Mouse (Mus musculus): Measurements from ENCODE around the gene Folr1. TPM values are rescaled to one million over a fixed set of nuclear protein-coding genes. Genes with fewer than 3 reads are reported as not detected.

Folr1 gene
- total and polyA plus RNA-seq, 2 experiments from 2014 or later, result 1.3 to 3.3 TPM

DNA sequence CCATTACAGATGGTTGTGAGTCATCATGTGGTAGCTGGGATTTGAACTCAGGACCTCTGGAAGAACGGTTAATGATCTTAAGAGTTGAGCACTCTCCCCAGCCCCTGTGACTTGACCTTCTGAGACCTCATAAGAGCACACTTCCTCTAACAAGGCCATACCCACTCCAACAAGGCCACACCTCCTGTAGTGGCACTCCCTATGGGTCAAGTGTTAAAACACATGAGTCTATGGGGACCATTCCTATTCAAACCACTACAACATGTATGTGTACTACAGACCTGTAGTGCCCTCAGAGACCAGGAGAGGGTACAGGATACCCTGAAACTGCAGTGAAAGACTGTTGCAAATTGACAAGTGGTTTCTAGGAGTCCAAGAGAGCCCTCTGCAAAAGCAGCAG is 22.7 kb downstream of the Folr1 start:
- DNase-seq (ENCODE audit: low spot score) (no peak), ATAC-seq (ENCODE audit: insufficient read depth, low read depth) (no peak)
- TF ChIP-seq CTCF (IDR thresholded peaks at IDR 0.05; ENCODE audit: low read depth), result no peak
- no peak for TF ChIP-seq EP300 (IDR thresholded peaks at IDR 0.05; ENCODE audit: low read depth)
- Histone ChIP-seq H3K9ac (replicated peaks; ENCODE audit: low read depth, low read length) (no peak overlapping the region), H3K4me1 (ENCODE audit: control insufficient read depth, insufficient read depth) (no peaks in the 10 kb centered on the region), H3K36me3 (replicated peaks; ENCODE audit: control insufficient read depth, insufficient read depth, low read length) (no peaks in the 10 kb centered on the region), H3K9me3 (replicated peaks; ENCODE audit: control insufficient read depth, low read length) (no peaks in the 10 kb centered on the region), H3K4me2 (ENCODE audit: low read depth, low read length) (no peak overlapping the region), H3K27ac (ENCODE audit: low read depth) (no peak overlapping the region), H3K27me3 (ENCODE audit: control insufficient read depth, insufficient read depth, low read length) (no peaks in the 10 kb centered on the region), H3K4me3 (ENCODE audit: low read depth, low read length) (no peak overlapping the region)
- 95% methylated on average over 1 of the region's 1 CpGs for WGBS

DNA sequence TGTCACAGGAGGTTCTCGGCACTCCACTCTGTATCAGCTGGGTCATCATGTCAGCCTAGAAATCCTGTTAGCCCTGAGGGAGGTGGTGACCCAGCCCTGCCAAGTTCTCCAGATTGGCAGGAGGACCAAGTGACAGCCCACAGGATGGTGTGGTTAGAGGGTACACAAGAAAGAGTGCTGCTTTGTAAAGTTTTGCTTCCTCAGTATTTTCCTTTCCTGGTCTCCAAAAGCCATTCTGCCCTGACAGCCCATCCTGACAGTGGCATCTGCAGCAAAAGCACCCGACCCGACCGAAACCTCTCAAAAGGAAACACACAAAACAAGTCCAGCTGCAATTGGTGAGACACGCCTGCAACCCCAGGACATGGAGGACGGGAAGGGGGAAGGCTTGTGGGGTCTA is 26.4 kb downstream of the Folr1 start:
- no peak overlapping the region for H3K4me2 ChIP-seq (ENCODE audit: low read depth, low read length)
- H3K4me1 ChIP-seq (ENCODE audit: control insufficient read depth, insufficient read depth), result no peaks in the 10 kb centered on the region
- H3K27me3 ChIP-seq (ENCODE audit: control insufficient read depth, insufficient read depth, low read length), result no peaks in the 10 kb centered on the region
- TF ChIP-seq CTCF (IDR thresholded peaks at IDR 0.05; ENCODE audit: low read depth) (no peak), EP300 (IDR thresholded peaks at IDR 0.05; ENCODE audit: low read depth) (no peak)
- H3K4me3 ChIP-seq (ENCODE audit: low read depth, low read length), result no peak overlapping the region
- H3K9ac ChIP-seq (replicated peaks; ENCODE audit: low read depth, low read length), result no peak overlapping the region
- H3K27ac ChIP-seq (ENCODE audit: low read depth), result no peak overlapping the region
- ATAC-seq (ENCODE audit: insufficient read depth, low read depth) (no peak), DNase-seq (ENCODE audit: low spot score) (no peak)
- no peaks in the 10 kb centered on the region for H3K36me3 ChIP-seq (replicated peaks; ENCODE audit: control insufficient read depth, insufficient read depth, low read length)
- WGBS, result 60% methylated on average over 6 of the region's 6 CpGs
- no peaks in the 10 kb centered on the region for H3K9me3 ChIP-seq (replicated peaks; ENCODE audit: control insufficient read depth, low read length)

DNA sequence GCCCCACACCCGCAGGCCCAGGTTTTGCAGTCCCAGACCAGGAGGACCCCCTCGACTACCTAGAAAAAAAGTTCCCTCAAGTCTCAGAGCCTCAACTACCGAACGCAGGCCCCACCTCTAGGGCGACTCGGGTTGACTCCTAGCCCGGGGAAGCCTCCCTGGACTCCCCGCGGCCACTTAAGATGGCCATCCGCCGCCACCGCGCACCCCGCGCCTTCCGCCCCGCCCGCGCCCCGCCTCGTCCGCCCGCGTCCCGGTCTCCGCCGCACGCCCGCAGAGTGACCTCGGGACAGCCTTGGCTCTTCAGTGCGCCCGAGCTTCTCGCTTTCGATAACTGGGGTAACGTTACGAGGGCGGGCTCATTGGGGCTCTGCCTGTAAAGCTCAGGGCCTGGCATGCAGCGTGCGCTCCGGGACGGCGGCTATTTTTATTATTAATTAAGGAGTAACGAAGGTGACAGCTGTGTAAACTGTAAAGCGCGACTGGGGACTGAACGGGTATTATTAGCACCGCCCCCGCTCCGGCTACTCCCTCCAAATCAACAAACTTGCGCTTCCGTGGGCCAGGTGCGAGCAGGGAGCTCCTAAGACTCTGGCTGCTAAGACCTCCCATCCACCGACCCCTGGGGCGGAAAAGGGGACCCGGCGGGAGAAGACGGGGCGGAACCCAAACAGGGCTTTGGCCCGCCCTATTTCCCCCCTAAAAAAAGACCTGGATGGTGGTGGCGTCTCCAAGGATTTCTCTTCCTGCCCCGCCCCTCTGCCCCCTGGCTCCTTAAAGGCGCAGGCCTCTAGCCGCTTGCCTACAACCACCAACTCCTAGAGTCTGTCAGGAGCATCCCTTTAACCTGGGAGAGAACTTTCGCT is 32.7 kb downstream of the Folr1 start, which contains the start of gene Inppl1:
Inppl1 (minus strand) TSS at position 624 of the 866 bp plus-strand sequence.
- ATAC-seq (ENCODE audit: insufficient read depth, low read depth) (peak; percentile 82), DNase-seq (ENCODE audit: low spot score) (peak; percentile 89)
- peak within 1 kb of the TSS; percentile 89 for H3K4me2 ChIP-seq (ENCODE audit: low read depth, low read length)
- no peaks in the 10 kb centered on the region for H3K9me3 ChIP-seq (replicated peaks; ENCODE audit: control insufficient read depth, low read length)
- H3K9ac ChIP-seq (replicated peaks; ENCODE audit: low read depth, low read length), result peak within 1 kb of the TSS; percentile 93
- WGBS, result 1% methylated on average over 64 of the region's 64 CpGs
- H3K36me3 ChIP-seq (replicated peaks; ENCODE audit: control insufficient read depth, insufficient read depth, low read length), result peaks cover 9% of the 10 kb centered on the region
- H3K4me1 ChIP-seq (ENCODE audit: control insufficient read depth, insufficient read depth), result peaks cover 8% of the 10 kb centered on the region
- H3K27ac ChIP-seq (ENCODE audit: low read depth), result peak within 1 kb of the TSS; percentile 97
- peak; percentile 60; the same call in 1 of the 2 replicates for TF ChIP-seq EP300 (IDR thresholded peaks at IDR 0.05; ENCODE audit: low read depth)
- peak; percentile 44 for TF ChIP-seq CTCF (IDR thresholded peaks at IDR 0.05; ENCODE audit: low read depth)
- no peaks in the 10 kb centered on the region for H3K27me3 ChIP-seq (ENCODE audit: control insufficient read depth, insufficient read depth, low read length)
- peak within 1 kb of the TSS; percentile 79 for H3K4me3 ChIP-seq (ENCODE audit: low read depth, low read length)

DNA sequence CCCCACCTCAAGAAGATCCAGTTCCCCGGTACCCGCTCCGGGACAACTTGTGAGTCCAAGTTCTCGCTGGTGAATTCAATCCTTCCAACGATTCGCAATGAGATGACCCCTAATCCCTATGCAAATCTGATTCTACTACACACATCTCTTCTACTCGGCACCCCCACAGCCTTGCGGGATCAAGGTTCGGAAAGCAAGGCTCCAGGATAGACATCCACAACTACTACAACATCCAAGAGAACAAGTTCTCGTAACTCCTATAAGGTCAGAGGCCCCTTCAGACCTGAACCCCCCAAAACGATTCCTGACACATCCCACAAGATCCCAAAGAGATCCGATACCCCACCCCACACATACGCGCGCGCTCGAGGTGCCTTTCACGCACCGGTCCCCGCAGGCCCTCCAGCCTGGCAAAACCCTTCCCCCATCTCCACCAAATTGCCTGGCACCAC is 33.4 kb downstream of the Folr1 start:
- Histone ChIP-seq H3K9ac (replicated peaks; ENCODE audit: low read depth, low read length) (peak overlapping the region; percentile 93), H3K9me3 (replicated peaks; ENCODE audit: control insufficient read depth, low read length) (no peaks in the 10 kb centered on the region), H3K4me1 (ENCODE audit: control insufficient read depth, insufficient read depth) (peaks cover 8% of the 10 kb centered on the region), H3K4me3 (ENCODE audit: low read depth, low read length) (peak overlapping the region; percentile 79), H3K4me2 (ENCODE audit: low read depth, low read length) (peak overlapping the region; percentile 89), H3K27ac (ENCODE audit: low read depth) (peak overlapping the region; percentile 97), H3K36me3 (replicated peaks; ENCODE audit: control insufficient read depth, insufficient read depth, low read length) (peaks cover 15% of the 10 kb centered on the region), H3K27me3 (ENCODE audit: control insufficient read depth, insufficient read depth, low read length) (no peaks in the 10 kb centered on the region)
- no peak for DNase-seq (ENCODE audit: low spot score)
- no peak for ATAC-seq (ENCODE audit: insufficient read depth, low read depth)
- TF ChIP-seq CTCF (IDR thresholded peaks at IDR 0.05; ENCODE audit: low read depth), result no peak
- no peak for TF ChIP-seq EP300 (IDR thresholded peaks at IDR 0.05; ENCODE audit: low read depth)
- 1% methylated on average over 20 of the region's 20 CpGs for WGBS

DNA sequence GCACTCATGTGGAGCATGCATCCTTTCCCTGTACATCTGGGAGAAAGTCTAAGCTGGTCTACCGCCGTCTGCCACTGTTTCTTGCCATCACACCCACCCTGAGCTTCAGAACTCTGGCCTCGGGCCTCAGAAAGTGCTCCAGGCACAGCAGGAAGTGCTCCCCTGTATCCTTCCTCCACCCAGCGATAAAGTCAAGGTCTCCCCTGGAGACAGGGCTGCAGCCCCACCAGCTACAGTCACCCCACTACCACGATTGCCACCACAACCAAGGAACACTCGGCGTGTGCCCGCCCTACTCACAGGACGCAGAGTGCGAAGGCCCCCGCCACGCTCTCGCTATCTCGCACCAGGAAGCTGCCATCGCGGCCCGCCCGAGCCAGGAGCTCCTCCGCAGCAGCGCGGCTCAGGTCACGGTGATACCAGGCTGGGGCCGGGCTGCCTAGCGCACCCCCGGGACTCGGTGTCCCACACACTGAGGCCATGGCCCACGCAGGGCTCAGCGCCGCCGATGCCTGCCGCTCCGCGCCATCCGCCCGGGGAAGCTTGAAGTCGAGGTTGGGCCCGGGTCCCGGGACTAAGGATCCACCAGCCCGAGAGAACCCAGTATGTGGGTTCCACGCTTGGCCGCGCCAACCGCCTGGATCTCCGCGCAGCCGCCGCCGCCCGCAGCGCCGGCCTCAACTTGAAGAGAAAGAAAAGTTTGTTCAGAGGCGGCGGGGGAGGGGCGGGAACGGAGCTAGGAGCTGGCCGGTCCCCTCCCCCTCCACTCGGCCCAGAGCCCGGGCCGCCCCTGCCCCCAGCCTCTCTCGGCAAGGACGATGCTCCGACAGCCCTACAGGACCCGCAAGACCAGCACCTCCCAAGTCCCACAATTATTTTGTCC is 34.1 kb downstream of the Folr1 start:
- DNase-seq (ENCODE audit: low spot score), result peak; percentile 75
- TF ChIP-seq EP300 (IDR thresholded peaks at IDR 0.05; ENCODE audit: low read depth), result no peak; the same call in 1 of the 2 replicates
- TF ChIP-seq CTCF (IDR thresholded peaks at IDR 0.05; ENCODE audit: low read depth), result 0 out of 2 replicates have a peak, but pooled peaks have one; percentile 8
- H3K4me3 ChIP-seq (ENCODE audit: low read depth, low read length), result peak overlapping the region; percentile 79
- H3K9ac ChIP-seq (replicated peaks; ENCODE audit: low read depth, low read length), result peak overlapping the region; percentile 93
- no peaks in the 10 kb centered on the region for H3K27me3 ChIP-seq (ENCODE audit: control insufficient read depth, insufficient read depth, low read length)
- ATAC-seq (ENCODE audit: insufficient read depth, low read depth), result peak; percentile 63
- H3K27ac ChIP-seq (ENCODE audit: low read depth), result peak overlapping the region; percentile 97
- no peaks in the 10 kb centered on the region for H3K9me3 ChIP-seq (replicated peaks; ENCODE audit: control insufficient read depth, low read length)
- under 1% methylated on average over 60 of the region's 63 CpGs for WGBS
- H3K4me1 ChIP-seq (ENCODE audit: control insufficient read depth, insufficient read depth), result peaks cover 8% of the 10 kb centered on the region
- H3K36me3 ChIP-seq (replicated peaks; ENCODE audit: control insufficient read depth, insufficient read depth, low read length), result peaks cover 22% of the 10 kb centered on the region
- peak overlapping the region; percentile 89 for H3K4me2 ChIP-seq (ENCODE audit: low read depth, low read length)
